Mouse (Mus musculus) stomach, embryonic 15.5 days (tissue): ENCODE measurements at regions not wholly inside any gene's neighbourhood (a gene's known extent, or its start where the extent isn't known, plus 50 kb on each side); places are given as distances from the start of the nearest gene placed in this dataset.
"Not testable (repeated sequence)": the region's sequence is repeated elsewhere in the genome, so short reads cannot be mapped to it uniquely, and the experiment has no call there.

Experiments used
- ATAC-seq: fragments of 200-750 bp; cut with Nextera tagmentation; 2 replicates; pipeline ENCODE4 v1.8.0; 2017; ENCODE audit warnings: low read depth, moderate number of reproducible peaks, moderate TSS enrichment; ENCODE audit not compliant: insufficient read depth, low FRiP score
- H3K27ac ChIP-seq: fragments of 300-500 bp; sonication (generic); 2 replicates; pipeline ENCODE4 v1.5.1; 2015; ENCODE audit warnings: mild to moderate bottlenecking, inconsistent platforms
- H3K27me3 ChIP-seq: fragments of 300-500 bp; sonication (generic); replicated peaks from 2 replicates; pipeline ENCODE4 v1.6.1; 2015; ENCODE audit warnings: inconsistent platforms
- H3K36me3 ChIP-seq: fragments of 300-500 bp; sonication (generic); 2 replicates; pipeline ENCODE4 v1.6.1; 2015; ENCODE audit warnings: inconsistent platforms
- H3K4me1 ChIP-seq: fragments of 300-500 bp; sonication (generic); 2 replicates; pipeline ENCODE4 v1.6.1; 2015; ENCODE audit warnings: inconsistent platforms
- H3K4me2 ChIP-seq: fragments of 300-500 bp; sonication (generic); 2 replicates; pipeline ENCODE4 v1.6.1; 2015; ENCODE audit warnings: mild to moderate bottlenecking, inconsistent platforms
- H3K4me3 ChIP-seq: fragments of 300-500 bp; sonication (generic); replicated peaks from 2 replicates; pipeline ENCODE4 v1.5.1; 2015; ENCODE audit warnings: inconsistent platforms
- H3K9ac ChIP-seq: fragments of 300-500 bp; sonication (generic); 2 replicates; pipeline ENCODE4 v1.6.1; 2015; ENCODE audit warnings: inconsistent platforms
- H3K9me3 ChIP-seq: fragments of 300-500 bp; sonication (generic); 2 replicates; pipeline ENCODE4 v1.6.1; 2016; ENCODE audit warnings: inconsistent platforms
- WGBS: fragments of 180-500 bp; shearing (Covaris S2); methylation state at CpG from one replicate; pipeline ENCODE4 v1.1.7; 2015; 5-methylcytosine and 5-hydroxymethylcytosine counted together

DNA sequence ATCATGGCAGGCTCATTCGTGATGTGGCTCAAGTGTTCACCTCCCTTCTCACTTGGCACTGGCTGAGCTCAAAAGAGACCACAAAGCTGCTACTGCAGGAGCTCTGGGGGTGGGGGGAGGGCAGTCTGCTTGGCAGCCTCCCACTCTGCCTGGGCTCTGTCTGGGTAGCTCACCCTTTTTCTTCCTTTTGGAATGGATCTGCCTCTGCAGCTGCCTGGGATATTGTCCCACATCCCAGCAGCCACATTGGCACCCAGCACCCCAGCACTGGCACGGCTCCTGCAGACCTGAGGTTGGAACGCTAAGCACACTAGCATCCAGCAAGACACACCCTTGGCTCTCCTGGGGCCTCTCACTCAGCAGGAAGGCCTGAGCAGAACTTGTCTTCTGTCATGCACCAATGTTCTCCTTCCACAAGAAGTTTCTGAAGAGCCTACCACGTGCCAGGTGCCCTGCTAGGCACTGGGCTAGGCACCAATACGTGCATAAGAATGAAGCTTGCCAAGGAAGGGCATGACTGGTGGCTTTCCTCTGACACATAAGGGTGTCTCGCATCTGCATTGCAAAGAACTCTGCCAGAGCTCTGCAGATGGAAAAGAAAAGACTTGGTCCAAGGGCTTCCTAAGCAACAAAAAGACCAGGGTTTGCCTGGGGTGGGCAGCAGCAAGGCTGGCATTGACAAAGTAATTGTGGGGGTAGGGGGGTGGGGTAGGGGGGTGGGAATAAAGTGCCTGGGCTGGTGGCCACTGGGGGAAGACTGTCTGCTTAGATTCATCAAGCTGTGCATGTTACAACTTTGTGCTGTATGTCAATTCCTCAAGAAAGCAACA lies 112.1 kb upstream of the Sipa1l1 start:
- not testable (repeated sequence) for H3K9me3 ChIP-seq, H3K36me3 ChIP-seq, ATAC-seq, H3K4me1 ChIP-seq, H3K27ac ChIP-seq, H3K9ac ChIP-seq, H3K4me2 ChIP-seq, H3K4me3 ChIP-seq, H3K27me3 ChIP-seq
- no CpG with 5 or more reads among the region's 6 CpGs for WGBS

DNA sequence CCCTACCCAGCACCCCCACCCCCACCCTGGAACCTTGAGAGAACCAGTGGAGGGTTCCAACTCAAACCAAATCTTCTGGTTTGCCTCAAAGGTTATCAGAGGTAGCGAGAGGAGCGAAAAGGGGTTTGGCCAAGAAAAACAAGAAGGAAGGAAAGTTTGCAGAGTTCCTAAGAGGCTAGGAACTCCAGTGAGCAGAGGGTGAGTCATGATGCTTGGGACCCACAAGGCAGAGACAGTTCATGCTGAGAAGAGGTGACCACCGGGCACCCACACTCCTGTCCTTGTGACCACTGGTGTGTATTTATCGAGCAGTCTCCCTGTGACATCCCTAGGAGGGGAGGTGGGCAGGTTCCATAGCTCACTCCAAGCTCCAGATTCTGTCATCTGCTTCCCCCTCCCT lies 104.1 kb upstream of the Sipa1l1 start:
- Histone ChIP-seq H3K4me2 (no peak overlapping the region), H3K9me3 (no peaks in the 10 kb centered on the region), H3K9ac (no peak overlapping the region), H3K27ac (no peak overlapping the region), H3K36me3 (no peaks in the 10 kb centered on the region), H3K27me3 (no peaks in the 10 kb centered on the region), H3K4me3 (no peak overlapping the region), H3K4me1 (no peaks in the 10 kb centered on the region)
- WGBS: 83% methylated on average over 4 of the region's 4 CpGs
- no peak for ATAC-seq

DNA sequence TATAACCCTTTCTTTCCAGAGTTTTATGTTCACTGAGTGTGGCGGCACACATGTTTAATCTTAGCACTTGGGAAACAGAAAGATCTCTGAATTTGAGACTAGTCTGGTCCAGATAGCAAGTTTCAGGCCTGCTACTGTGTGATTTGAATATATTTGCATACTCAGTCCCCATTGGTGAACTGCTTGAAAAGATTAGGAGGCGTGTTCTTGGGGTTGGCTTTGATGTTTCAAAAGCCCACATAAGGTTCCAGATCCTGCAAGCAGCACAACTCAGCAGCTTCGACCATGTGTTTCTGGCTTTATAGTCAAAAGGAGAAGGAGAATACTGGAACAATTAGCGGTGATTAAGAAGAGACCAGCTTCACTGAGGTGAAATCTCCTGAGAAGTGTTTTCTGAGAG lies 102.3 kb upstream of the Sipa1l1 start:
- Histone ChIP-seq H3K4me3 (no peak overlapping the region), H3K9me3 (no peaks in the 10 kb centered on the region), H3K9ac (no peak overlapping the region), H3K4me1 (no peaks in the 10 kb centered on the region), H3K4me2 (no peak overlapping the region), H3K27ac (no peak overlapping the region), H3K36me3 (no peaks in the 10 kb centered on the region), H3K27me3 (no peaks in the 10 kb centered on the region)
- ATAC-seq: no peak
- 48% methylated on average over 4 of the region's 4 CpGs for WGBS

DNA sequence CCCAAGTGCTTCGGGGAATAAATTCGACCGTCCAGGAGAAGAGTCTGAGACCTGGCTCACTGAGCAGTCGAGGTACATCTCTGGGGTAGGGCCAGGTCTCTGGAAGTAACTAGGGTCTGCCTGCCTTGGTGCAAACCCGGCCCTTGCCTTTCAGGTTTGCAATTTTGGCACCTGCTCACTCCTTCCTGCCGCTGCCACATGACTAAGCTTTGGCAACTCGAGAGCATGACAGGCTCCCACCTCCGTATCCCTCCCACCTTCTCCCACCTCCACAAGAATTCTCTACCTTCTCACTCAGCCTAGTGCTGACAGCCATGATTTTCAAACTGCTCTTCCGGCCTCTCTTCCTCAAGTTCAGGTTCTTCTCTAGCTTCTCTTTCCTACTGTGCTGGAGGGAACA lies 99.5 kb upstream of the Sipa1l1 start:
- no peak for ATAC-seq
- Histone ChIP-seq H3K4me3 (no peak overlapping the region), H3K9ac (no peak overlapping the region), H3K9me3 (no peaks in the 10 kb centered on the region), H3K4me1 (no peaks in the 10 kb centered on the region), H3K27me3 (no peaks in the 10 kb centered on the region), H3K27ac (no peak overlapping the region), H3K4me2 (no peak overlapping the region), H3K36me3 (no peaks in the 10 kb centered on the region)
- WGBS: 82% methylated on average over 9 of the region's 9 CpGs

DNA sequence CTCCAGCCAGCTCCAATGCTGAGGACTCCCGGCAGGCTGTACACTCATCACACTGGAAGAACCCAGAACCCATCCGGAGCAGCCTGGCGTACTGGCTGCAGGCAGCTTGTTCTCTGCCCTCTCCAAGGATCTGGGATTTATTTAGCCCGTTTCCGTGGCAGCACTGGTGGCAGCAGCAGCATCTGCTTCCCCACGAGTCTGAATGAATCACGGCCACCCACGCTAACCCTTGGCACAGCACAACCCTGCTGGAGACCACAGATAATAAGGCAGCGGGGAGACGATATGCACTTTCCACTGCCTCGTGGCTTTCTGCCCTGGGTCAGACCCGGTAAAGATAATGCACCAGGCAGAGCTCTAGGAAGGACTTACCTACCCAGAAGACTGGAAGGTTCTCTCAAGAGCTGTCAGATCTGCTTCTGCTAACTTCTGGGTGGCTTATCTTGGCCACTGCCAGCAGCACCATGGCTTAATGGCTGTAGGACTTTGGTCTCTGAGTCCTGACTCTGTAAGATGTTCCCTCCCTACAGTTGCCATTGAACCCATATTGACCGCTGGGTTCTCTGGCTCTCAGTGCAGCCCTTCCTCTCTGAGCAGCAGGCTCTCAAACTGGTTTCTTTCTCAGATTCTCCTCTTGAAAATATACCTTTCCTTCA lies 96.2 kb upstream of the Sipa1l1 start:
- no peak overlapping the region for H3K27ac ChIP-seq
- no peak overlapping the region for H3K4me3 ChIP-seq
- no peaks in the 10 kb centered on the region for H3K4me1 ChIP-seq
- H3K9ac ChIP-seq: no peak overlapping the region
- H3K4me2 ChIP-seq: no peak overlapping the region
- H3K36me3 ChIP-seq: no peaks in the 10 kb centered on the region
- no peak for ATAC-seq
- H3K27me3 ChIP-seq: no peaks in the 10 kb centered on the region
- WGBS: 75% methylated on average over 13 of the region's 13 CpGs
- no peaks in the 10 kb centered on the region for H3K9me3 ChIP-seq

DNA sequence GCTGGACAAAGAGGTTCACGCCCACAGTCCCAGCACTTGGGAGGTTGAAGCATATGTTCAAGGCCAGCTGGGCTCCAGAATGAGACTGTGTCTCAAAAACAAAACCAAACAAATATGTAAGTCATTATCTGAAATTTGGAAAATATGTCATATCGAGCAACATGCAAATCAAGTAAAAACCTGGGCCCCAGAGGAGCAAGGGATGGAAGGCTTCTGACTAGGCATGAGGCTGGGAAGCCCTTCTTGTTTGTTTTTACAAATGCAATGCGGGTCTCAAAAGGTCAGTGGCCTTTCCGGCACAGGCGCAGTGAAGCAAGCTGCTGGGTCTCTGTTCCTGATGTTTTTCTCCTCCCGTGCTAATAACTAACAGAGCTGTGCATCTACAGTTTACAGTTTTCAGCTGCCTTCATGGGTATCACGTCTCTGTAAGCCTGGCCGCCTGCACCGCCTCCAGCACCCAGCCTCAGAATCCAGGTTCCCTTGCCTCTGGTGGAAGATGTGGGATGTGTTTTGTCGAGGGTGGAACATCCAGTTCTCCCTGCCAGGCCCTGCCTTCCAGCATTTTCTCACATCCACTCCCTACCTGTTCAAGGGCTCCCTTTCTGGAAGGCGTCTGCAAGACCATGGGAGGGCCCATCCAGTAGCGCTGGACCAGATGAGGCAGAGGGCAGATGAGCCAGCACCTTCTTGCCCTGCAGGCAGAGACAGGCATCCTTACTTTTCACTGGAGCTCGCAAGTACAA lies 93.5 kb upstream of the Sipa1l1 start:
- no peaks in the 10 kb centered on the region for H3K27me3 ChIP-seq
- no peaks in the 10 kb centered on the region for H3K9me3 ChIP-seq
- 46% methylated on average over 13 of the region's 13 CpGs for WGBS
- H3K27ac ChIP-seq: peak overlapping the region; percentile 64
- H3K36me3 ChIP-seq: no peaks in the 10 kb centered on the region
- no peak overlapping the region for H3K4me2 ChIP-seq
- no peak for ATAC-seq
- H3K9ac ChIP-seq: no peak overlapping the region
- no peak overlapping the region for H3K4me3 ChIP-seq
- no peaks in the 10 kb centered on the region for H3K4me1 ChIP-seq

DNA sequence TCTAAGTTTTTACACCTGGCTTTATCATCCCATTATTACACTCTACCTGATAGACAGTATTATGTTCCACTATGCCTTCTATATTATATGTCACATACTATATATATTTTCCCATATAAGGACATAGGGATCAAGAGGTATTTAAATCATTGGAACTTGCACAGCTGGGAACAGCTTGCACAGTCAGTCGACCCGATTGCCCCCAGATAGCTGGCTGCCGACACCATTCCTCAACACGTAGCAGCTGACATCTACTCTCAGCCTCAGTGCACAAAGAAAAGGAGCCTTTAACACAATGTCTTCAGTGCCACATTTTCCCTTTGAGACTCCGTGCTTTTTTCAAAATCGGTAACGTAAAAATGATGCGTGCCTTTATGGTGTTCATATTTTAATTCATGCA lies 92.4 kb upstream of the Sipa1l1 start:
- H3K27me3 ChIP-seq: no peaks in the 10 kb centered on the region
- H3K4me1 ChIP-seq: no peaks in the 10 kb centered on the region
- no peaks in the 10 kb centered on the region for H3K36me3 ChIP-seq
- H3K4me2 ChIP-seq: no peak overlapping the region
- no peak overlapping the region for H3K4me3 ChIP-seq
- 59% methylated on average over 8 of the region's 8 CpGs for WGBS
- no peaks in the 10 kb centered on the region for H3K9me3 ChIP-seq
- no peak overlapping the region for H3K9ac ChIP-seq
- peak overlapping the region; percentile 59; the same call in 1 of the 2 replicates for H3K27ac ChIP-seq
- no peak for ATAC-seq

DNA sequence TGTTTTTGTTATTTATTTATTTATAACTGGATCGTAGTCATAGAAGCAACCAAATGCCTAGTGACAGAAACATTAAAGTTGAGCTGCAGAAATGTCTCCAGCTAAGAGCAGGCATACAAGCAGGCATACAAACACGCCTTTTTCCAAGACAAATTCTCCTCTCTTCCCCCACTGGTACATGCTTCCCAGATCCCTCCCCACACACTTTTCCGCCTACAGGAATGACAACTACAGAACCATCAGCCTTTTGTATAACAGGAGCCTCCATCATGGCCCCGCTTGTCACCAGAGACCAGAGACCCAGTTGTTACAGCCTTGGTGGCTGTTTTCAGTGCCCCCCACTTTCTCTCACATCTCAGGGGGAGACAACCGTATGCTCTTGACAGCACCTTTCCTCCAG lies 91.2 kb upstream of the Sipa1l1 start:
- Histone ChIP-seq H3K36me3 (no peaks in the 10 kb centered on the region), H3K9me3 (no peaks in the 10 kb centered on the region), H3K4me2 (no peak overlapping the region), H3K9ac (no peak overlapping the region), H3K27ac (no peak overlapping the region), H3K4me1 (no peaks in the 10 kb centered on the region), H3K4me3 (no peak overlapping the region), H3K27me3 (no peaks in the 10 kb centered on the region)
- WGBS: 84% methylated on average over 5 of the region's 5 CpGs
- ATAC-seq: no peak

DNA sequence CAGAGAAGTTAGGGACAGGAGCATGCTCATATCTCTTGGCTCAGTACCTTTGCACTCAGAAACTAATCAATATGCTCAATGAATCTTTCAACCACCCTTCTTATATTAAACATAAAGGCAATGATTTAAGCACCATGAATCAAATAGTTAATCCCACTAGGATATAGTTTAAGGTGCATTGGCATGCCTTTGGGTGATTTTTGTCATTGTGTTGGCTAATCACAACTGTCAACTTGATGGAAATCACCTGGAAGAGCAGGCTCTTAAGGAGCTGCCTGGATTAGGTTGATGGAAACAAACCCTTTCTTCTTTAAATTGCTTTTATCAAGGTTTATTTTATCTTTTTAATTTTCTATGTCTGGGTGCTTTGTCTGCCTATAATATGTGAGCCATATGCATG lies 90.4 kb upstream of the Sipa1l1 start:
- no peak for ATAC-seq
- no peaks in the 10 kb centered on the region for H3K27me3 ChIP-seq
- no peak overlapping the region for H3K4me3 ChIP-seq
- H3K4me2 ChIP-seq: no peak overlapping the region
- H3K4me1 ChIP-seq: no peaks in the 10 kb centered on the region
- no peaks in the 10 kb centered on the region for H3K36me3 ChIP-seq
- no peak overlapping the region for H3K27ac ChIP-seq
- H3K9me3 ChIP-seq: no peaks in the 10 kb centered on the region
- H3K9ac ChIP-seq: no peak overlapping the region

DNA sequence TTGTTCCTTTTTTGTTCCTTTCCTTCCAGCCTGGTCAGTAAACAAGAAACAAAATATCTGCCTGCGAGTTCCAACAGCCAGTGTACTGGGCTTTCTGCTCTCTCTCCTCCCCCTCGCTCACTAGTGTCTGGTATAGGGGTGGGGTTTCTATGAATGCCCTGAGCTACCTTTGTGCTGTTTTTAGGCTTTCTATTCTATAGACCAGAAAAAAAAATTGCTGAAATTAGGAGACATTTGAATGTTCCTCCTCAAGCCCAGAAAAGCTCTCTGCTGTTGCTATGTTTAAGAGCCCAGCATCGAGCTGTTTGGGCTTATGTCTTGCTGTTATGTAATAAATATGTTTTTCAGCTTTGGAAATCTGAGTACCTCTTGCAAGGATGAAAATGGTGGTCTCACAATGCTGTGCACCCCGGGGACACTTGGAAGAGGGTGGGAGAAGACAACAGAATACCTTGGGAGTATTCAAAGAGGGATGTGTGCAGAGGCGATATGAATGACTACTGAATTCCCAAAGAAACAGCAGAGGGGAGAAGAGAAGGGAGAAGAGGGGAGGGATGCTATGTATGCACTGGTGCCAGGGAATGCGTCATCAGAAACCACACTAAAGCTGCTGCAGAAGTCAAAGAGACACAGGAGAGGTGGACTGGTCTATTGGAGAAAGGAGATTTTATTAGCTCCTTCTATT lies 88.8 kb upstream of the Sipa1l1 start:
- ATAC-seq: no peak
- Histone ChIP-seq H3K36me3 (no peaks in the 10 kb centered on the region), H3K27ac (no peak overlapping the region), H3K9me3 (no peaks in the 10 kb centered on the region), H3K4me2 (no peak overlapping the region), H3K27me3 (no peaks in the 10 kb centered on the region), H3K4me3 (no peak overlapping the region), H3K4me1 (no peaks in the 10 kb centered on the region), H3K9ac (no peak overlapping the region)
- 68% methylated on average over 6 of the region's 6 CpGs for WGBS

DNA sequence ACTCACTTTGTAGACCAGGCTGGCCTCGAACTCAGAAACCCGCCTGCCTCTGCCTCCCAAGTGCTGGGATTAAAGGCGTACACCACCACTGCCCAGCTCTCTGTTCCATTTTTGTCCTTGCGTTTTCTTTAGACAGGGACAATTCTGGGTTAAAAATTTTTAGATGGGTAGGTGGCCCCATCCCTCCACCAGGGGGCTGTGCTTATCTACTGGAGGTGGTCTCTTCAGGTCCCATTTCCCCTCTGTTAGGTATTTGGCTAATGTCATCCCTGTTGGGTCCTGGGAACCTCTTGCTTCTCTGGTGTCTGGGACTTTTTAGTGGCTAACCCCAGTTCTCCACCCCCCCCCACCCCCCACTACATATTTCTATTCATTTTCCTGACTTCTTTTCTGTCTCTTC lies 86.5 kb upstream of the Sipa1l1 start:
- H3K4me3 ChIP-seq, H3K27me3 ChIP-seq, H3K4me2 ChIP-seq, H3K27ac ChIP-seq, H3K36me3 ChIP-seq, H3K4me1 ChIP-seq, H3K9ac ChIP-seq, ATAC-seq, H3K9me3 ChIP-seq: not testable (repeated sequence)
- WGBS: 98% methylated on average over 4 of the region's 4 CpGs
